Mouse (Mus musculus): ENCODE measurements around the gene Ap3s2.

Ap3s2 gene

DNA sequence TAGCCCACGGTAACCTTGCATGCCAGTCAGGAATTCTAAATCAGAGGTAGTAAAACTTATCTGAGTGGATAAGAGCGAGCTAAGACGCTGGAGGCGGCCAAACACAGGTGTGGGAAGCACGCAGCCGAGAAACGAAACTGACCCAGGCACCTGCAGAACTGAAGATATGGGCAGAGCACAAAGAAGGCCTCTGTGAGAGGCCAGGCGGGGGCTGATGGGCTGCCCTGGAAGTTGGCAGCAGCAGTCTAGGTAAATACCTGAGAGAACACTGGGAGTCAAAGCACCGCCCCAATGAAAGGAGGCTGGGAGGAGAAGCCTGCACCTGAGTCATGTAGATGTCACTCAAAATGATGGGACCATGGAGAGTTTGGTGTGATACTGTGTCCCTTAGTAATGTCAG lies 31.8 kb downstream of the Ap3s2 start:
- no peak for DNase-seq (ENCODE audit: low spot score)

DNA sequence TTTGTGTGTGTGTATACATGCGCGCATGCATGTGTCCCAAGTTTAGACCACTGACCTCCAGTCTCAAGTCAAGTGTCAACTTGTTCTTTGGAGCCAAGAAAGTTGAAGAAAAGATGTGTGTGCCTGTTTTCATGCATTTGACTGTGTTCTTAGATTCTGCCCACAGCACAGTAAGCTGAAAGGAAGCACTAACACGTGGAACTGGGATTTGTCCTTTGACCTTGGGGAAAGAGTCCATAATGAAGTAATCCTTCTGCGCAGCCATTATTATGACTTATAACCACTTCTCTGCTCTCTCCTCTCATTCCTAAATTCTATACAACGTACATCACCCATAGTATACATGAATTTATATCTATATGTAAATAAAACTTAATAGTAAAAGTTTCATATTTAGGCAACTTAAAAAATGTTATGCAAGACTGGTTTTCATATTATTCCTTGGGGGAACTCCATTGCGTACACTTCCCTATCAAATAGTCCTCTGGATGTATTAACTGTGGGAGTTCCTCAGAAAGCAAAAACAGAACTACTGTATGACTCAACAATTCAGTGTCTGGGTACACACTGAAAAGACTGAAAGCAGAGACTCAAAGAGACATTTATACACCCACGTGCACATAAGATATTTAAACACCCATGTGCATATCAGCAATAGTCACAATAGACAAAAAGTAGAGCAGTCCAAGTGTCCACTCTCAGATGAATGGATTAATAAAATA lies 36.7 kb downstream of the Ap3s2 start:
- DNase-seq (ENCODE audit: low spot score): no peak

DNA sequence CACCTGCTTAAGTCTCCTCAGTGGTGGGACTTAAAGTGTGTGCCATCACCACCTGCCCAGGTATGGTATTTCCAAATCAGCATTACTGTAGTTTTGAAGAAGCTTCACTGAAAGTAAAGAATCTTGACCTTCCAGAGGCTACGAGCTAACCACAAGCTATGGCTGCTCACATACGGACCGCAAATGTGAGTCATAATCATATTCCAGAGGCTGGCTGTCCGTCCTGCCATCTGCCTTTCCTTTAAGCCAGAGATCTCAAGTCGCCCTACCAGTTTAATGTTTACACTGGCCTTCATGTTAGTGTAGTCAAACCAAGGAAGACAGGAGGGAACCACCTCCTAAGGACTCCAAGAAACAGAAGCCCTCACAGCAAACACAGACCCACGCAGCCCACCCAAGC lies 38.5 kb downstream of the Ap3s2 start:
- no peak for DNase-seq (ENCODE audit: low spot score)

DNA sequence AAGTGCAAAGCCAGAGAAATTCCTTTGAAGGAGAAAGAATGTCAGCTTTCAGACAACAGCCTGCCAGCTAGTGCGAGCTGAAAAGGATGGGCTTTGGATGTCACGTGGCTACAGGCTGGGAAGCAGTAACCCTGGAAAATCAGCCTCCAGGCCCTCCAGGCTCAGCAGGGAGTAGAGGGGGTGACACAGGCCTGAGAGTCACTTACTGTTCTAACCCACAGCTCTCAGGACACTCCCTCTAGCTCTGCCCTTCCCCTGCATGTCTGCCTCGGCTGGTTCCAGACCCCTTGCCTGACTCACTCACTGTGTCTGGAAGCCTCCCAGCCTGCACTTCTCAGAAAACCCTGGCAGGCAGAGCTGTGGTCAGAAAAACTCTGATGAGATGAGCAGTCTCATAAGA lies 39.5 kb downstream of the Ap3s2 start:
- peak; percentile 58 for DNase-seq (ENCODE audit: low spot score)

DNA sequence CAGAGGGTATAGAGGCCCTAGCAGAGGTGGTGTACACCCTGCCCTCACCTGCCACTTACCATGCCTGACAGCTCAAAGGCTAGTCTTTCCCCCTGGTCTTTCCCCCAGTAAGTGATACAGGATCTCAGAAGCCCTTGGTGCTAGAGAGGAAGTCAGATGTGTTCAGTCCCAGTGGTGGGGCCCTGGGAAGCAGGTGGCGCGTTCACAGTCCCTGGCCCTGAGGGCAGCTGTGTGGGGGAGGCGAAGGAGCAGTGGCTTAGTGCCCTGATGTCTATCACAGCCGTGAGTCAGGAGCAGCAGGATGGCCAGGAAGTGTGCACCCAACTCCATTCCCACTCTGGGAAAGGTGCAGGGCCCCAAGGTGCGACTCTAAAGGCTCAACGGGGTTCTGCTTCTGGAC lies 40.4 kb downstream of the Ap3s2 start:
- DNase-seq (ENCODE audit: low spot score): no peak

DNA sequence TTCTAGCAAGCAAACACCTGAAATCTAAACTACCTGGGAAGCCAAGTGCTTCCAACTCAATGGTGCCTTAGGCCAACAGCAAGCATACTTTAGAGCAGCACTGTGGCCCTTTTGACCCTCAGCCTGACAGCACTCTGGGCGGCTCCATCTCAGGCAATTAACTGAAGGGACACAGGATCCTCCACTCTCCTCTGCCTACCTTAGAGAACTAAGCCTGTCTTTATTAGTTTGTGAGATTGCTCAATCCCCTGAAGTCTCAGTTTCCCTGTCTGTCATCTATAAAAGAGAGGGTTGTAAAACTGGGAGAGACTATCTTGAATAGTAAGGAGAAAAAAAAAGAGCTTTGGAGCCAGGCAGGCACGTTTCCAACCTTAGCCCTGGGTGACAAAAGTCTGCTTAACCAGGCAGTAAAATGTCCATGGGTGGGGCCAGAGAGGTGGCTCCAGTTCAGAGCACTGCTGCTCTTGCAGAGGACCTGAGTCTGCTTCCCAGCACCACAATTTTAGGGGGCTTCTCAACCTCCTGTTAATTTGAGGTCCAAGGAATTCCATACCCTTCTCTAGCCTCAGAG lies 41.9 kb downstream of the Ap3s2 start:
- no peak for DNase-seq (ENCODE audit: low spot score)

DNA sequence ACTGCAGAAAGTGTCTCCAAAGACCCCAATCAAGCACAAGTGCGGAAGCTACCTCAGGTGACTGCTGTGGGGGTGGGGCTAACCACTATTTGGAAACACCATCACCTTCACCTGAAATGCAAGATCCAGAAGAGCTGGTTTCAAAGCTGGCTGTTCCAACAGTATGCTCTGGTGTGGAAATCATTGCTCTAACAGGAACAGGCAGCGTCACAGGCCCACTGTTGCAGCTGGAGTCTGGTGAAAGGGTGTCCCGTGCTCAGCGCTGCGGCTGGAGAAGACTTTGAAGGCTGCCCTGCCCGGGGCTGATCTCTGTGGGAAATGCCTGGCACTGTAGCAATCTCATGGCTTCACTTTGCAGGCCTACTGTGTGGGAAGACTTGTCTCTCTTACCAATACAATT lies 47.0 kb downstream of the Ap3s2 start:
- DNase-seq (ENCODE audit: low spot score): no peak

DNA sequence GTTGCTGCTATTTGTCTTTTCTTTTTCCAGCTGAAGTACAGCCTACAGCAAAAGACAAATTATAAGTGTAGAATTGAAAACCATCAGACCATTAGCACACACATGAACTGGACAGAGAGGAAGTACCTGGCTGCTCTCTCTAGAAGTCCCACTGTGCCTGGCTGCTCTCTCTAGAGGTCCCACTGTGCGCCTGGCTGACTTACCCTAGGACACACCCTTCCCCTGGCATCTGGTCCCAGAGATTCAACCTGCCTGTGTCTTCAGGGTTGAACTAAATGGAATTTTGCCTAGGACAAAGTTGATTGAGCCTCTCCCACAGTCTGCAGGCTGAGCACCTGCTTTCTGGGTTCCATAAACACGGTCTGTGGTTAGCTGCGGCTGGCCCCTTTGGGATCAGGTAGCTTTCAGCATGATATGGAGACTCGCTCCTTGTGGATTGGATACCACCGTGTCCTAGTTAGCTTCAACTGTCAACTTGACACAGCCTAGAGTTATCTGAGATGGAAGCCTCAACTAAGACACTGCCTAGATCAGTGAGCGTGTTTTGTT lies 48.6 kb downstream of the Ap3s2 start:
- DNase-seq (ENCODE audit: low spot score): no peak

DNA sequence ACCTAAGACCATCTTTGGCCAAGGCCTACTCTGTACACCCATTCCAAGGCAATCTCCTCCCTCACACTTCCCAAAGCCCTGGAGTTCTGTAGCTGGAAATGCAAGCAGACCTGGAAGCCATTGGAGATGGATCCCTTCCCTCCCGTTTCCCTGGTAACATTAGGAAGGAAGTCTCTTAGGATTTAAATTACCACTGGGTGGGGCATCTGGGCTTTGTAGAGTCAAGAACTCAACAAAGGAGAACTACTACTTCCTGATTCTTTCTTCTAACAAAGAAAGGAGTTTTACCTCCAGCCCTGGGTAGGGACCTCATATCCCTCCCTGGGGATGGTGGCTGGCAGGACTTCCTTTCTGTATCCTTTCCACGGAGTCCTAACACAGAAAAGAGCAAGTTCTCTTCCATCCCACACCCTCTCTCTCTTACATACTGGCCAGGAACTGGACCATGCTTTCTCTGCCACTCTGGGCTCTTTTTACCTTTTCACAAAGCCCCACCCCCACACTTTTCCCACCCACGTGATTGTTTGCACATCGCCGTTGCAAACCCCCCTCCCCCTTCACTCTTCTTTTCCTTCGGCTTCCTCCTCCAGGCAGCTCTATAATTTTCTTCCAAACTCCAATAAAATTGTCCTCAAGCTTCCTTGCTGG lies 51.3 kb downstream of the Ap3s2 start:
- peak; percentile 26 for DNase-seq (ENCODE audit: low spot score)

DNA sequence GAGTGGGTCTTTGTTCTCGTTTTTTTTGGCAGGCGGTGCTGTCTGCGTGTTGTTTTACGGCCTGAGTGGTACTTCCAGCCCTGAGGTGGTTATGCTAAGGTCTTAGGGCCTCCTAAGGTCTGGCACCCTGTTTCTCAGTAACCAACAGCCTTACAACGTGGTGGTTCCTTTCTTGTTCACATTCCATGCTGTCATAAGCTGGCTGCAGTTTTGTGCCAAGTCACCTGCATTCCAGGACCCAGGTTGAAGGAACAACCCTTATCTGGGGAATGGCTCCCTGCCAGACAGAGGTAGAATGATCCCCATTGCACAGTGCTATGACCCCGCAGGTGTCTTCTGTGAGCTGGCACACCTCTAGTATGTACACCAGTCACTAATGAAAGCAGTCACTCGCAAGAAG lies 52.0 kb downstream of the Ap3s2 start:
- no peak for DNase-seq (ENCODE audit: low spot score)

DNA sequence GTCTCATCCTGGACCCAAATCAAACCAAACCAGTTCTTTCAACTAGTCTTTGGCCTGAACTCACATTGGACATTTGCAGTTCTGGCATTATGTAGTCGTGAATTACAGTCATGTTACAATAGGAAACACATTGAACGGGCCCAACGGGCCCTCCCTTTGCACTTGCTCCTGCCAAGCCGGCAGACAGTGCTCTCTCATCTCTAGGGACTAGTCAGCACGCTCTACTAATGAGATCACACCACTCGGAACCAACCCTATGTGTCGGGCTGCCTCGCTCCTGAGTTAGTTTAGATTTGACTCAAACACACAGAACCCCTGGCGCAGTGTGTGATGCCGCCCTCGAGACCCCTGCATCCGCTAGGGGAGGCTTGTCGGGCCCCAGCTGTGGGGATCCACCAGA lies 52.6 kb downstream of the Ap3s2 start:
- no peak for DNase-seq (ENCODE audit: low spot score)

DNA sequence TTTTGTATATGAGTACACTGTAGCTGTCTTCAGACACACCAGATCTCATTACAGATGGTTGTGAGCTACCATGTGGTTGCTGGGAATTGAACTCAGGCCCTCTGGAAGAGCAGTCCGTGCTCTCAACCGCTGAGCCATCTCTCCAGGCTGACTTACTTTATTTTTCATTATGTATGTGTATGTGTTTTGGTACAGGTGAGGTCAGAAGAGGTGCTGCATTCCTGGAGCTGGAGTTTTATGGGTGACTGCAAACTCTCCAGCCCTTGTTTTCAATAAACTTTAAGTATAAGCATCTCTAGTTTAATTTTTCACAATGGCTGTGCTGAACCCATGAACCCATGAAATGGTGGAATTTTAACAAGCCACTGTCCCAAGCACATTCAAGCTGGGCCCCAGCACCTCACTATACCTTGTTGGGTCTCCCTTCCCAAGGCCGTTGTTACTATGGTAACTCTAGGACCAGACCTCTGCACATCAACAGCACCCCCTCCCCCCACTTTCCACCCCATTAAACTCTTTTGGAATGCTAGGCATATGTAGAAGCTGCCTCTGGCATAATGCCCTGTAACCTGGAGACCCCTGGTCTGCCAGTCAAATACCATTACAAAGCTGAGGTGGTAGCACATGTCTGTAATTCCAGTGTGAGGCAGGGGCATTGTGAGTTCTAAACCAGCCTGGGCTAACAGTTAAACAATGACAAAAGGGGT lies 54.0 kb downstream of the Ap3s2 start:
- no peak for DNase-seq (ENCODE audit: low spot score)

DNA sequence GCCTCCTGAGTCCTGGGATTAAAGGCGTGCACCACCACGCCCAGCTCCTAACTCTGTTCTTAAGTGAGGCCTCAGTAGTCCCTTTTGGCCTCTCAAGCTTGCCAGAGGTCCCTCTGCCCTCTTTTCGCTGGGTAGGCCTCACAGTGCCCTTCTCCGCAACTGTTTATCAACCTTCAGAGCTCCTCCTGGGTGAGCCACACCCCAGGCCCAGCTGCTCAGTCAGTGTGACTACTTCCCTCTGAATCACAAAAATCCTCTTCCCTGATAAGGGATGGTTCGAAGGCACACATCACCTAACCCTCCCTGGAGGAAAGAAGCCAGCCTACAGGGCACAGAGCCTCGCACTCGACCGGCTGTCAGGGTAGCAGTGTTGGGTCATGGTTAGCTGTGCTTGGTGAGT lies 58.7 kb downstream of the Ap3s2 start:
- DNase-seq (ENCODE audit: low spot score): no peak

DNA sequence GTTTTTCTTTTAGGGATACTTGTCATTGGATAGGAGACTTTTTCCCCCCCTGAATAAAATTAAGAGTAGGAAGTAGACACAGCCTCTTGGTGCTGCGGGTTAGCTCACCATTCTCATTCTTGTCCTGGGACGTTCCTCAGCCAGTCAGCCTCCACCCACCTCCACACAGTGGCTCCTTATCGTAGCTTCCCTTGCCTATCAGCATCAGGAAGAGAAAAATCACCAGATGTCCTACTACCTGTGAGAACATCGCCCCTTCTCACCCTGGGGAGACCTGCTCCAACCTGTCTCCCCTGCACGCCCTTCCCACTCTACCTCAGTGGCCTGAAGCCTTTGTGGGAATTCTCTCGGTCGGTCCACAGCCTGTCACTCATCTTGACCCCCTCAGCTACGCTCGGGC lies 59.6 kb downstream of the Ap3s2 start, which contains the start of gene Anpep:
TSS of gene Anpep (minus strand) at position 249 of the 400 bp plus-strand sequence.
- DNase-seq (ENCODE audit: low spot score): no peak

DNA sequence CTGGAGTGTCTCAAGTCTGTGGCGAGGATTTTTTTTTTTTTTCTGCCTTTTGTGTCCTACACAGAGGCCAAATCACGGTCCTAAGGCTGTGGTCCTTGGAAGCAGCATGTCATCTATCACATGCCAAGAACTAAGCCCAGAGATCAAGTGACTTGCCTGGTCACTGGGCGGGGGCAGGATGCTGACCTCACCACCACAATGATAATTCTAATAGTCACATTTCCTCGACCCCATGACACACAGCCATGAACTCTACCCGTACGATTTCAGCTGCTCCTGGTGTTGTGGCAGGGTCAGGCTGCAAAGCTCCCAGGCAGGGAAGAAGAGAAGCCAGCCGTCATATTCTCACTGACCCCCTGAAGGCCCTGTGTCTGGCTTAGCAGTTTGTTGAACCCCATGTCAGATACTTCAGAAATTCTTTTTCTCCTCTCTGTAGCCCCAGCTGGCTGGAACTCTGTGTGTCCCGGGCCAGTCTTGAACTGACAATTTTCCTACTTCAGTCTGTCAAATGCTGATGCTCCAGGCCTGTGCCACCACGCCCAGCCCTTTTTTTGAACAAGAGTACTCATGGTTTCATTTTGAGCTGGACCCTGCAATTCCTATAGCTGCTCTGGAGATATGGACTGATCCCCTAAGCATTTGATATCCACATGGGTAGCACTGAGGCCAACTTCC lies 61.4 kb downstream of the Ap3s2 start:
- DNase-seq (ENCODE audit: low spot score): peak; percentile 18

DNA sequence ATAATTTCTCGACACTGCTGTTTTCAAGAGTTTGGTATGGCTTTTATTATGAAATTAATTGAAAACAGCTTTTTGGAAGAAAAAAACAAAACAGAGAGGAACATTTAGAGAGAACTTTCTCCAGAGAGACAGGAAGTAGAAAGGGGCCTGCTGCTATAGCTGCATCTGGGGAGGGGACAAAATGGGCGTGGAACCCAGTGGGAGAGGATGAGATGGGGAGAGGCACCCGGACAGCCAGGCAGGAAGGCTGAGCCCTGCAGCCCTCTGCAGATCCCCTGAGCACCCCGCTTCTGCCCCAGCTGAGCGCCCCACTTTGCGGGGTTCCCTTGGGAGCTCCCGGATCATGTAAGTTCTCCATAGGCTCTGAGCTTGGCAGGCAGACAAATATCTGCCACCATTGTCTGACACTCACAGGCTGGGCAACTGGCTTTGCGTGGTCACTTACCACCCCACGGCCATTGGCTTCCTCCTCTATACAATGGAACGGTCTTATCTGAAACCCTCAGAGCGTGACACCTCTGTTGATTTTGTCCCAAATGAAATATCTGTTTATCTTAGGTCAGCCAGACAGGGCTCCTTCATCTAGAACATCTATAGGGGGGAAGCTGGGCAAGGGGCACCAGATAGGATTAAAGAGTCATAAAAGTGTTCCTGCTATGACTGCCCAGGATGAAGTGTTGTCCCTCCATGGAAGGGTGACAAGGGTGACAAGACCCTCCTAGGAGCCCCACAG lies 62.1 kb downstream of the Ap3s2 start:
- DNase-seq (ENCODE audit: low spot score): no peak

DNA sequence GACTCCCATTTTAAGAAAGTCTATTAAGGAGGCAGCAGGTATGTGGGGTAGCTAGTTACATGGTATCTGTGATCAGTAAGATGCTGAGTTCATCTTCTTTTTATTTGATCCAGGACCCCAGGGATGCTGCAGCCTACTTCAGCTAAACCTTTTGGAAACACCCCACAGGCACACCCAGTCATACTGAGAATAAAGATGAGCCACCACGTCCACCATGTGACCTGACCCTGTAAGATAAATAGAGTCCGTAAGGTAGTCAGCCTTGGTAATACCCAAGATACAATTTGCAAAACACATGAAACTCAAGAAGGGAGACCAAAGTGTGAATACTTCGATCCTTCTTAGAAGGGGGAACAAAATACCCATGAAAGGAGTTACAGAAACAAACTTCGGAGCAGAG lies 64.1 kb downstream of the Ap3s2 start:
- DNase-seq (ENCODE audit: low spot score): no peak

DNA sequence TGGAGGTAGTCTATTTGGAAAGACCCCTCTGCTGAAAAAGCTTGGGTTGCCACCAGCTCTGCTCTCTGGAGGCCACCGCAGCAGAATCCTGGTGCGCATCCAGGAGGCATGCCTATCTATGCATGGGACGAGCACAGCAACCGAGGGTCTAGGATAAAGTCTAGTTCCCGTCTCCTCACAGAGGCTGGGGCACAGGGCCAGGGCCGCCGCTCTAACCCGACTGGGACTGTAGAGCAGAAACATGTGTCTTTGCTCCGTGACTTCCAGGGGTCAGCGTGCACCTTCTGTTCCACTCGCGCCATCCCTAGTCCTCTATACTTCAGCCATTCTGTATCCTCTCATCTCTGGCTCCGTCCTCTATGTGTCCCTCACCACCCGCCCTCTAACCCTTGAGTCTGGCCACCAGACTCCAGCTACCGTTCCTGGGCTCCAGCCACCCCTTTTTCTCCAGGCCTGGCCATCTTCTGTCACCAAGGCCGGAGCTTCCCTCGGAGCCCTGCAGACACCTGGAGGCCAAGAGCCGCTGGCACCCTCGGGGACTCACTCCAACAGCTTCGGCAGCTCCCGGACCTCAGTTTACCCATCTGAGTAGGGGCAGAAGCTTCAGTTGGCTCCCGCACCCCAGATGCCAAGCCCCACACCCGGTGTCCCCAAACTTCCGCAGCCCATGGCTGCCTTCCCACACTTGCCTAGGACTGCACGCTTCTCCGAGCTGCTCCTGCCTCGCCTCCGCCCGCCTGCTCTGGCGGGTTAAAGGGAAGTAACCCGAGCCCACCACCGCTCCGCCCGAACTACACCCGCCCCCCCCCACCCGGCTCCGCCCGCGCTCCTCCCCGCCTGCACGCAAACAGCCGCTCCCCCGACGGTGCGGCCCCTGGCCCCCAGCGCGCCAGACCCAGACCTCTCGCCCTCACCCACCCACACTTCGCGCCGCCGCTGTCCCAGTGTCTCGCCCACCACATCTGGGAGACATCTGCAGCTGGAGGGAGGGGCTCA lies 72.7 kb downstream of the Ap3s2 start:
- no peak for DNase-seq (ENCODE audit: low spot score)

DNA sequence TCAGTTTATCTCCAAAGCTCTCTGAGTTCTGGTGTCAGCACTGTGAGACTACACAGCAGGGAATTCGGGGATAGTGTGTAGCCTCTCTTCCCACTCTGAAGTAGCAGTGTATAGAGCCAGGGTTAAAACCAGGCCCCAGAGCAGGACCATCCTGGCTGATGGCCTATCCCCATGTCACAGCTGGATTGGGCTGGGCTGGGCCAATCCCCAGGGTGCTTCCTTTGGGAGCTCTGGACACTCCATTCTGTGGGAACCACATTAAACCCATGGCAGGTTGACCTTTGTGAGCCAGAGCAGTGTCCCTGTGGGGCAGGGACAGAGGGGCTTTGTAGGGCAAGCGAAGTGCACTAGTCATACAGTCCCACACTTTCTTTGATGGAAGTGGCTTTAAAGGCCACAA lies 74.1 kb downstream of the Ap3s2 start:
- no peak for DNase-seq (ENCODE audit: low spot score)

Measured in MN1 (cell line).